Mouse (Mus musculus) induced T-regulatory cell, adult 2 months (primary cell): ENCODE measurements at regions not wholly inside any gene's neighbourhood (a gene's known extent, or its start where the extent isn't known, plus 50 kb on each side); places are given as distances from the start of the nearest gene placed in this dataset.

Experiments used
- DNase-seq: peaks from one replicate; pipeline ENCODE4 v3.0.0-alpha.2; 2012; ENCODE audit warnings: low read depth

DNA sequence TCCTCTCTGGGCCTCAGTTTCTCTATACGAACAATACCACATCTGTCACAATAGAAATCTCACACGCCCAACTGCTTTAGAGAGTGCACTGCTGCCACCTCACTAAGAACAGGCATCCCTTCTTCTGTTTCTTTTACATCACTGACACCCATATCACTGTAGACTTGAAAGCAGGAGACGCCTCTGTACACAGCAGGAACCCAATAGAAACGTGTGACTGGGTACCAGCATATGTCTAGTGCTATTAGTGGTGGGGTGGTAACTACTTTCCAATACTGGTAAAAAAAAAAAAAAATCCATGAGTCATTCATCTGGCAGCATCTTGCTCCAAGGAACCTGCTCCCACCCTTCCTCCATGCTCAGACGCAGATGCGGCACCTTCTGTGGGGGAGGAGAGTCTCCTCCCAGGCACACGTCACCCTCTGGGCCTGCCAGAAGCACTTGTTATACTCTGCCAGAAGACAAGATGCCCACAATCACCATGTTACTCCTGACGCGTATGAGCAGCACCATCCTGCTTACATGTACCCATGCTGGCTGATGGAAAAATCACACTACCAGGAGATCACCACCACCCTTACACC lies 151.3 kb upstream of the Plxna4 start:
- DNase-seq: no peak

- no peak for DNase-seq
Measured at GRCm38 (mm10) chr6:32728706-32729105, 140.7 kb upstream of the Plxna4 start.

- DNase-seq: no peak
Measured at GRCm38 (mm10) chr6:32726571-32726970, 138.6 kb upstream of the Plxna4 start.

- no peak for DNase-seq
Measured at GRCm38 (mm10) chr6:32717860-32718259, 129.9 kb upstream of the Plxna4 start.

DNA sequence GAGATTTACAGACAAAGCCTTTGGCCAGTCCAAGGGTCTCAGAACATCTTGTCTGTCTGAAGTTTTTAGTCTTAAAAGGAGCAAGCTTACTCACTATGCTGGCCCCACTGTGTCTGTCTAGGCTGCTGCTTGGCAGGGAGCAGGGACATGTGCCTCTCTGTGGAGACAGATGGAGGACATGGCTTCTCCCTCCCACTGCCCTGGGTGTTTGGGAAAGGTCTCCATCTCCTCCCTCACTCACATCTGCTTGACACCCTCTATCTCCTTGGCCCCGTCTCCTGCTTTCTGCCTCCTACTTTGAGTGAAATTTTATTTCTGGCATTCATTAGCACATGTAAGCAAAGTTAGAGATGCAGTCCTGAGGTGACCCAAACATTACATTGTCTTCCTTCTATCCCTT lies 127.1 kb upstream of the Plxna4 start:
- no peak for DNase-seq

GRCm38 (mm10) chr6:32710208-32710607 lies 122.2 kb upstream of the Plxna4 start:
- DNase-seq: peak; percentile 8

GRCm38 (mm10) chr6:32709566-32709965 lies 121.6 kb upstream of the Plxna4 start:
- DNase-seq: no peak

GRCm38 (mm10) chr6:32707417-32707816 lies 119.4 kb upstream of the Plxna4 start:
- no peak for DNase-seq

DNA sequence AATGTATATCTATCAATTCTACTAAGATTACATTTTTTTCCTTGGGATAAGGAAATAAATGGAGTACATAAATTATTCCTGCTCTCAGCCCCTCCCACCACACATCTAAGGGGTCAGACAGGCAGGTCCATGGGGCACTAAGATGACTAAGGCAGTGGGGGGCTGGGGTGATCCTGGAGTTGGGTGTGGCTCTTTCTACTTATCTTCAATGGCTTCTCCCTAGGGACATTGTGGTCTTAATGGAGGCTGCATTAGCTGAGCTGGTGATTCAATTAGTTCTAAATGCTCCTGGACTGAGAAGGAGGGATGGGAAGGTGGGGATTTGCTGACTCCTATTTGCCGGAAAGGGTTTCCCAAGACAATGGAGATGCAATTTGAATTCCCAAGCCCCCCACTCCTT lies 118.4 kb upstream of the Plxna4 start:
- no peak for DNase-seq

DNA sequence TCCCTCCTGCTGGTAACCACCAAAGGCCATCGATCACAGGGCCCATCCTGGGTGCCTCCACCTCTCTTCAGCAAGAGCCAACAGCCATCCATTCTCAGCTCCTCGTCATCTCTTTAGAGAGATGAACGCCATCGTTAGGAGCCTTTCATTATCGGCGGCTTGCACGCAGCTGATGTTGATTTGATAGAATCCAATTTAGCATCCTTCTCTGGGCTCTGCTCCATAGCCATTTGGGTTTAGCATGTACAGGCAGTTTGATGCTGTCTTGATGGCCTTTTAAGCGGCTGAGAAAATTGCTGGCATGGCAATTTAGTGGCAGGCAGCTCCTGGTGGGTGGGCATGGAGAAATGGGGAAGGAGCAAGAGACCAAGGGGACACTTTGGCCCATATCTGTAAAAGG lies 115.5 kb upstream of the Plxna4 start:
- DNase-seq: no peak

DNA sequence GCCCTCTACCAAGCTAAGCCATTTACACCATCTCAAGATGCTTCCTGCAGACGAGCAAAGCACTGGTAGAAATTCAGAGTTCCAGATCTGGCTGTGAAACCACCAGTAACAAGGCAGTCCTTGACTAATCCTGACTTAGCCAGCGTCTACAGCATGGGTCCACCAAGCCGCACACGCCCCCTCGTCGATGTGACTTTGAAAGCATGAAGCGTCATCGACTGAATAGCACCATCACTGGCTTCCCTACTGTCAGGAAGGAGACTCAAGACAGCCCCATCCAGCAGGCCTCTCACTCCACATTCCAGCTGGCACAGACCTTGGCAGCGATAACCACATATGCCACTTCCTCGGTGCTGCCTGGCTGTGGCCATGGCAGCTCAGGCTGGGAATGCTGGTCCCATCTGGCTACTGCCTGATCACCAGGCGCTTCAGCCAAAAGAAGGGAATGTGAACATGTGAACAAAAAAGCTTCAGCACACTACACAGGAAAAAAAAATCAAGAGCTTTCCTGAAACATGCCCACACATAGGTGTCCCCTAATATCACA lies 114.3 kb upstream of the Plxna4 start:
- no peak for DNase-seq

DNA sequence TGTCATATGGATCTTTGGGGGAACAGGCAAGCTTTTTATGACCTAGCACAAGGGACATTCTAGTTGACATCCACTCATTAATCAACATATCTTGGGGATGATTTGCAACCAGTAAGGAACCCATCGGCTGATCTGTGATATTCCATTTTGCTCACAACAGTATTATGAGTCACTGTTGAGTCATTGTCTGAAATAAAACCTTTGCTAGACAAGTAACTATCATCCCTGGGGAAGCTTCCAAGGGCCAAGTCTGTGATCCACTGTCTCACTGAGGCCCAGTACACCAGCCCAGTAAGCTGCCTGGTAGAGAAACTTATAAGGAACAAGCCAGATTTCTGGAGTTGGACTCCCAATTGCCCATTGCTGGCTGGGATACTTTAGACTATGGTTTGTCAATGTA lies 111.8 kb upstream of the Plxna4 start:
- no peak for DNase-seq

- DNase-seq: no peak
Measured at GRCm38 (mm10) chr6:32697771-32698270, 109.8 kb upstream of the Plxna4 start.

GRCm38 (mm10) chr6:32696037-32696436 lies 108.0 kb upstream of the Plxna4 start:
- no peak for DNase-seq

DNA sequence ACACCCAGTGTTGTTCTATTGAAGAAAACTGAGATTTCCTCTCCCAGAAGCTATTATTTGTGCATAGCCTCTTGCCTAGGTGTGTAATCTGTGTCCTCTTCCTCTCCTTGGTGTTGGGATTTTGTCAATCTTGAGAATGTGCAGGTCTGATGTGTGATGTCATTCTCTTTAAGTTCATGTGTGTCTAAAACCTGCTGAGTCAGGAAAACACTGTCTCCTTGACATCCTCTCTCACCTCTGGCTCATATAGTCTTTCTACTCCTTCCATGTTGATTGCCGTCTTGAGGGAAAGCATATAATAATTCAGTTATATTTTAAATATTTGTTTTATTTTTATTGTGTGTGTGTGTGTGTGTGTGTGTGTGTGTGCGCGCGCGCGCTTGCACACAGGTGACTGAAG lies 84.6 kb upstream of the Plxna4 start:
- no peak for DNase-seq

DNA sequence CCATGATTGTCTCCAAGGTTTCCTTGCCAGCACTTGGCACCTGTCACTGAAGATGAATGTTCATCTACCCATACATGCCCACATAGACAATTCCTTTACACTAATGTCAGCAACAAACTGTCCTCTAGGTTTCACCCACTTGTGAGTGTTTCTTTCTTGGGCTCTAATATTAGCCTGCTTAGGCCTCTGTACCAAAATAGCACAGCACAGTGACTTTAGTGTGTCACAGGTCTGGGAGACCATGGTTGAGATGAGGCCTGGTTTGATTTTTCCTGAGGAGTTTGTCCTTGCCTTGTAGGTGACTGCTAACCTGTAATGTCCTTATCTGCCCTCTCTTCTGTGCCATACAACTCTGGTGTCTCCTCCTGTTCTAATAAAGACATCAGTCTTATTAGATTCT lies 71.8 kb upstream of the Plxna4 start:
- DNase-seq: no peak

- DNase-seq: no peak
Measured at GRCm38 (mm10) chr6:32657378-32657777, 69.4 kb upstream of the Plxna4 start.

DNA sequence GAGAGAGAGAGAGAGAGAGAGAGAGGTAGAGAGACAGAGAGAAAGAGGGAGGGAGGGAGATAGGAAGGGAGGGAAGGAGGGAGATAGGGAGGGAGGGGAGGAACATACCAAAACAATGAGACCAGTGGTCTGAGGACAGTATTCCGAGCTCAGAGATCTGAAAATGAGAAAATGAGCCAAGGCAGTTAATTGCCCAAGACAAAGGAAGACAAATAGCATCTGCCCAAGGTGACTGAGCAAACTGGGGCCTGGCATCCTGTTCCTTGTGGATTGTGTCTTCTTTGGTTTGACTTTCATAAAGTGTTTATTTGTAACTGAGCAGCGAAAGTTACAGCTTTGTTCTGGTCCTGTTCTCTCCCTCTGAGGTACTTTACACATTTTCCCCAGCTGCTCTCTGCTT lies 66.2 kb upstream of the Plxna4 start:
- no peak for DNase-seq

DNA sequence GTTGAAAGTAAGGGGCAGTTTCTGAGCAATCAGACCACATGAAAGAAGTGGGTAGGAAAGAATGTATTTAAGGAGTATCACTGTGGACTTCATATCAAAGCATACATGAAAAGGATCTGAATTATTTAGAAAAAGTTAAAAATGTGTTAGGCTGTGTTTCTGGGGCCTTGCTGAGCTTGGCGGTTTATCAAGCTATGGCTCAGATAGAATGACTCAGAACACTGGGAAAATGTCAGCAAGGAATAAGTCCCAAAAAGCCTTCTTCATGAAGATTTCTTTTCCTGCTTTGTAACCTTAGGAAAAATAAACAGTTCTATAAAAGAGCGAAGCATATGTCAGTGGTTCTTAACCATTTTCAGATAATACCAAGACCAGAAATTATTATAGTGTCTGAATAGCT lies 56.0 kb upstream of the Plxna4 start:
- no peak for DNase-seq

- no peak for DNase-seq
Measured at GRCm38 (mm10) chr6:32638843-32639242, 50.9 kb upstream of the Plxna4 start.
